Mouse (Mus musculus): Measurements from ENCODE around the gene Otof.
A peak's percentile ranks its signal among the peaks of the same experiment; 100 is the strongest.

The Otof gene

DNA sequence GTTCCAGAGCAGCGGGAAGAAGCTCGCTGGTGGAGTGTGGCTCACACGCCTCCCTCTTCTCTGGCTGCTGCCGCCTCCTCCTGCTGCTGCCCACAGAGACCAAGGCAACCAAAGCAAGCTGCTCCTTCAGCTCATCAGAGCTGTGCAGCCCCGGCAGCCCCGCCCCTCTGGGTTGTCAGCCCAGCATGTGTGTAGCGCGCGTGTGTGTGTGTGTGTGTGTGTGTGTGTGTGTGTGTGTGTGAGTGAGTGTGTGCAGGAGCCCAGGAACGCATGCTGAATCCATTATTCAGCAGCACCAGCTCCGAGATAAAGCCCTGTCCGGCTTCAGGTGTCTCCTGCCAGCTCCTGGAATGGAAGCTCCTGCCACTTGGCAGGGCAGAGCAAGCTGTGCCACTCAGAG is at the start of gene Otof:
Gene Otof, minus strand, starts transcription at position 112 of the 400 bp plus-strand sequence.
- DNase-seq (ENCODE audit: low spot score): no peak

GRCm38 (mm10) chr5:30497299-30497698 is 35.6 kb upstream of the Otof start:
- DNase-seq (ENCODE audit: low spot score): no peak

GRCm38 (mm10) chr5:30496821-30497220 is 35.1 kb upstream of the Otof start:
- no peak for DNase-seq (ENCODE audit: low spot score)

DNA sequence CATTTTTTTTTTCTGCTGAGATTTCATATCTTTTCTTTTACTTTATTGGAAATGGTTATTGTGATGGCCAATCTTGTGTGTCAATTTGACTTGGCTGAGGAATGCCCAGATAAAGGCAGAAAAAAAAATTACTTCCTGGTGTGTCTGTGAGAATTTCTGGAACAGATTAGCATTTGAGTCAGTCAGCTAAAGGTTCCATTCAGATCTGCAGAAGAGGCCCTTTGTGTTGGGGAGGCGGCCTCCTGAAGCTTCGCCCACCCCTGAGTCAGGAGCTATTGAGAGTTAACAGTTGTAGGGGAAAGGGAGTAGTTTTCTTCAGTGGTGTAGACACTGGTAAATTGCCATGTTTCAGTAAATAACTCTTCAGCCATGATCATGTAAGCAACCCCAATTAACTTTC is 33.6 kb upstream of the Otof start:
- DNase-seq (ENCODE audit: low spot score): no peak

GRCm38 (mm10) chr5:30494606-30495005 is 32.9 kb upstream of the Otof start:
- no peak for DNase-seq (ENCODE audit: low spot score)

DNA sequence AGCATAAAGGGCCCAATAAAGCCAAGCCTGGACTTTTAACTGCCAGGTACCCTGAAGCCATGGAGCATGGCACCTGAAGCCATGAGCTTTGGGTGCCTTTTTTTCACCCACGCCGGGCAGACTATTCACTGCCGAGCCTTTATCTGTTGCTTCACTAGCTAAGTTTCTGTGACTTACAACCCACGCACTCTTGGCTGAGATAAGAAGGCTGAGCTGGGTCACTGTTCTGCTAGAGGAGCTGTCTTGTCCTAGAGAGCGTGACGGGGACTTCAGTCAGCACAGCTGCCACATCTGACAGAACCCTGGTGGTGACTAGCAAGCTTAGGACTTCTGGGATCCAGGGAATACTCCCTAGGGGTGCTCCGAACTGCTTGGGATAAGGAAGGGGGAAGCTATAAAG is 32.0 kb upstream of the Otof start:
- no peak for DNase-seq (ENCODE audit: low spot score)

DNA sequence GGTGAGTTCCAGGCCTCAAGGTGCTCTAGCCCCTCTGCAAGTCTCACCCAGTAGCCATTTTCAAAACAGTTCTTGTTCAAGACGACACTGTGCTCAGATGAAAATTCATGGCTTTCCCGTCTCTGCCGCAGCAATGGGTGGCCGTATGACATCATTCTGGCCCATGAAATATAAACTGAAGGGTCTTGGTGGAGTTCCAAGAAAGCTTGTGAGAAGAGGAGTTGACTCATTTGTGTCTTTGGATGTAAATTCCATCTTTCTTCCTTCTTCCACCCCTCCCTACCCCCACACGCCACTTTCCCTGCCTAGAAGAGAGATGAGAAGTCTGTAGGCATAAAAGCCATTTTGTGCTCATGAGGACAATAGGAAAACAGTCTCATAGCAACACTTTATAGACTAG is 29.1 kb upstream of the Otof start:
- DNase-seq (ENCODE audit: low spot score): no peak

- no peak for DNase-seq (ENCODE audit: low spot score)
Observed at GRCm38 (mm10) chr5:30490215-30490614, 28.5 kb upstream of the Otof start.

- no peak for DNase-seq (ENCODE audit: low spot score)
Observed at GRCm38 (mm10) chr5:30485136-30485535, 23.4 kb upstream of the Otof start.

GRCm38 (mm10) chr5:30484591-30484990 is 22.9 kb upstream of the Otof start:
- DNase-seq (ENCODE audit: low spot score): no peak

DNA sequence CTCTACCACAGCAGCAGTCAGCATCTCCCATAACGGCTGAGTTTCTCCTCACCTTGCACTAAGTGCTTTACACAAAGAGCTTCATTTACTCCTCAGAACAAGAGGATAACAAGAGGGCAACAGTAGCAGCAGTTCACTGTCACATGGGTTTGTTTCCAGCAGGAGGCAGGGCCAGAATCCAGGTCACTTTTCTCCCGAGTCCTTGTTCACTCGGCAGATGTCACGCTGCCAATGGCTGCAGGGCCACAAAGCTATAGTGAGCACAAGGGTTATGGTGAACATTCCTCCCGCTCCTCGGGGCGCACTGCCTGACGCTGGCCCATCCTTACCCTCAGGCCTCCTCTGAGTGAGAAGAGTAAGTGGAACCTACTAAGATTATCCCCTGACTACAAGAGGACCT is 21.8 kb upstream of the Otof start:
- no peak for DNase-seq (ENCODE audit: low spot score)

- no peak for DNase-seq (ENCODE audit: low spot score)
Observed at GRCm38 (mm10) chr5:30482319-30482718, 20.6 kb upstream of the Otof start.

- no peak for DNase-seq (ENCODE audit: low spot score)
Observed at GRCm38 (mm10) chr5:30476534-30476933, 14.8 kb upstream of the Otof start.

DNA sequence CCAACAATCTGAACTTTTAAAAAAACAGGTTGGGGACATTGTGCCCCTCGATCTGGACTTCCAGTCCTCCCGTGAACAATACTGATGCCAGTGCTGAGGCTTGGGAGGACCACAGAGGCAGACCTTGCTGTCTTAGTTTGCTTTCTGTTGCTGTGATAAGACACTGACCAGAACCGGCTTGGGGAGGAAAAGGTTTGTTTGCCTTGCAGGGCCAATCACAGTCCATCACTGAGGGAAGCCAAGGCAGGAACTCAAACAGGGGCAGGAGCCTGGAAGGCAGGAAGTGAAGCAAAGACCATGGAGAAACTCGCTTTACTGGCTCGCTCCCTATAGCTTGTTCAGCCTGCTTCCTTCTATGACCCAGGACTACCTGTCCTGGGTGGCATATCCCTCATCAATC is 10.4 kb upstream of the Otof start:
- DNase-seq (ENCODE audit: low spot score): no peak

DNA sequence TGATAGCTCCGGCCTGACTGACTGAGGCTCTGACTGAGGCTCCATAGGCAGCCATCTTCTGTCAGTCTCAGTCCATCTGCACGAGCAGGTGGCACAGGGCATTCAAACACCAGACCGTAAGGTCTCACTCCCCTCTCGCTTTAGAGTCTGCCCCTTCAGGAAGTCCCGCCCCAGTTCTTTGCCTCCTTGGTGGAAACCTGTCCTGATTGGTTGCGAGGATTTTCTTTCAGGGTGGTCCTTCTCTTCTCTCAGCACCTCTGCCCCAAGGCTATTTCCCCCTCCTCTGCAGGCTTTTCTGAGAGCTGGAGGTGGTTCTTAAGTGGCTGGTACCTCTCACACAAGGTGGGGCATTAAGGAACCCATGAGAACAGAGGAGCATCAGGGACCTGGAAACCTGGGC is 8.7 kb upstream of the Otof start:
- peak; percentile 19 for DNase-seq (ENCODE audit: low spot score)

DNA sequence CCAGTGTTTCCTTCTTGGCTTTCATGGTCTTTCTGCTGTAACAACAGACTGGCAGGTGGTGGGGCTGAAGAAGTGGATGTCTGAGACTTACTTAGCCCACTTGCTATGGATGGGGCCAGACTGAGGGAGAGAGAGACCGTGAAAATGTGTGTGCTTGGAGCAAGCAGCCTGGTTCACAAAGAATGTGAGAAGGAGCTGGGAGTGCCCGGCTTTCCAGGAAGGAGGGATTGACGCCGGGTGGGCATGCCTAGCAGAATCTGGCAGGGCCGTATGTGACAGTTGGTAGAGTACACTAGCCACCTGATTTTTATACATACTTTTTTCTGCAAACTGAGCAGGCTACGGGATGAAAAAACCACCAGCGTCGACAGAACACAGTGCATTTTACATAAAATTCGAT is 4.6 kb upstream of the Otof start:
- DNase-seq (ENCODE audit: low spot score): no peak

DNA sequence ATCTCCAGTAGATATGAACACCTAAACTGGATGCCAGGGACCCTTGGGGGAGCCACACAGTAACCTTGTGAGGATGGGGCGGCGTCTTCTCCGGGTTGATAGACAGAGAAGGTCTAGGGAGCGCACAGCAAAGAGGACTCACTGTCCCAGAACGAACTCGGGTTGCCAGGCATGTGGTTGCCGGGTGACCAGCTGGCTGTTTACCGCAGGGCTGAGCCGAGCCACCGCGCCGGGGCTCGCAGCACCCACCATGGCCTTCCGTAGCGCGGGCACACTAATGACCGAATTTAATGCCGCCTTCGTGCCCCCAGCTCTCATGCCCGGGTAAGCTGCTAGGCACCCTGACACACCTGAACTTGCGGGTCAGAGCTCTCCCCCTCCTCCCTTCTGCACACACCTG is 4.1 kb upstream of the Otof start, which contains the start of gene 1700001C02Rik:
Gene 1700001C02Rik, plus strand, starts transcription at position 187 of the 400 bp plus-strand sequence.
- no peak for DNase-seq (ENCODE audit: low spot score)

GRCm38 (mm10) chr5:30460155-30460554 is 1.6 kb downstream of the Otof start:
- DNase-seq (ENCODE audit: low spot score): no peak

DNA sequence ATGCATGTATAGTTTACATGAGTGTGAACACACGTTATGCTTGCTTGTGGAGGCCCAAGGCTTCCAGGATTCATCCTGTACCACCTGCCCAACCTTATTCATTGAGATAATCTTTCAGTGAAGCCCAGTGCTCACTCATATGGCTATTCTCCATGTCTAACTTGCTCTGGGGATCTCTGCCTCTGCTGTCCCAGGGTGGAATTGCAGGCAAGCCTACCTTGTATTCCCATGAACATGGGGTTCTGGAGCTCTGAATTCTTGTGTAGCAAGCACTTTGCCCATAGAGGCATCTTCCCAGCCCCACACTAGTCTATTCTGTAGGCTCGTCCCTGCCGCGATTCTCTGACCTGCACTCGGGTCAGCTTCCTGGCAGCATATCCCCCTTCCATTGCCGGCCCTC is 5.7 kb downstream of the Otof start:
- no peak for DNase-seq (ENCODE audit: low spot score)

DNA sequence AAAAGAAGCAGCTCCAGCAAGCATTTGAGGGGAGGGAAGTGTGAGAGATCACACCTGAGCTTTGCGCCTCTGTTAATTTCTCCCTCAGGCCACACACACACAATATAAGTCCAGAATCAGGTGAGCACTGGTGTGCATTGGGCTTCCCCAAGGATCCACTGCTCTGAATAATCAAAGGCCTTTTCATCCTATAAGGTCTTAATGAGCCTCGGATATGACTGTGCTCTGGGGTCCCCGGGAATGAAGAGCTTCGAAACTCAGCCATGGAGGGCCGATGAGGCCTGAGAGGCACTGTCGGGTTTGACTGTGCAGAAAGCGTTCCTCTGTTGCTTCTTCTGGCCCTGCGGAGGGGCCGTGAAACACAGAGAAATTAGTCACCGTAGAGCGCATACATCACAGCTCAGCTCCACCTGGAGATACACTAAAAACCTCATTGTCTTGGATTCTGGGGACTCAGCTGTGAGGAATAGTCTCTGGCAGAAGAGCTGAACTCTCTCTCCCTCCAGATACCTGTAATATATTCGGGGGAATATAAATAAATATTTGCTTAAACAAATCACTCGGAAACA is 17.3 kb downstream of the Otof start:
- no peak for DNase-seq (ENCODE audit: low spot score)

DNA sequence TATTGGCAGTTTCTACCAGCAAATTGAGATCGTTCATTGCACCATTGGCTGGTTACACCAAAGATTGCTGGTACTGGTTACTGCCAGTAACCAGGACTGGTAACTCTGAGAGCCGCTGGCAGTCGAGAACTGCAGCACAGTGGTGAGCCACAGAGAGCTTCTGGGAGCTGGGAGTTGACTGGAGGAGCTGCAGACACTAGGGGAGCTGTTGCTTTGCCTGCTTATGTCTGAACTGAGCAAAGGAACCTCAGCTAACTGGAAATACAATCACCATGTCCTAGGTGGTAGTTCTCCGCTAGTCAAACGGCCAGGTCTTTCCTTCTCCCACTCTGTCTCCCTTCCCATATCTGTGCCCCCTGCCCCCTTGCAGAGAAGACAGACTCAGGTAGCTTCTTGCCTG is 19.5 kb downstream of the Otof start:
- DNase-seq (ENCODE audit: low spot score): no peak

- no peak for DNase-seq (ENCODE audit: low spot score)
Observed at GRCm38 (mm10) chr5:30440308-30440906, 21.3 kb downstream of the Otof start.

GRCm38 (mm10) chr5:30438931-30439330 is 22.8 kb downstream of the Otof start:
- no peak for DNase-seq (ENCODE audit: low spot score)

GRCm38 (mm10) chr5:30427406-30427805 is 34.3 kb downstream of the Otof start:
- no peak for DNase-seq (ENCODE audit: low spot score)

Data from testis, postnatal 14 days (tissue).